Mouse (Mus musculus): Measurements from ENCODE around the gene Tbrg1.

GRCm38 (mm10) chr9:37656439-37656881 is 652 bp downstream of the Tbrg1 start:
- TF ChIP-seq GATA1 (IDR thresholded peaks at IDR 0.05; ENCODE audit: borderline replicate concordance, low read length) (no peak), FLI1 (IDR thresholded peaks at IDR 0.05; ENCODE audit: low read length) (no peak)
